Mouse (Mus musculus): Measurements from ENCODE around the gene Sdsl. TPM values are rescaled to one million over a fixed set of nuclear protein-coding genes. Genes with fewer than 3 reads are reported as not detected.

The Sdsl gene
- polyA plus RNA-seq, 1 experiment from 2014 or later: 5.8 TPM

DNA sequence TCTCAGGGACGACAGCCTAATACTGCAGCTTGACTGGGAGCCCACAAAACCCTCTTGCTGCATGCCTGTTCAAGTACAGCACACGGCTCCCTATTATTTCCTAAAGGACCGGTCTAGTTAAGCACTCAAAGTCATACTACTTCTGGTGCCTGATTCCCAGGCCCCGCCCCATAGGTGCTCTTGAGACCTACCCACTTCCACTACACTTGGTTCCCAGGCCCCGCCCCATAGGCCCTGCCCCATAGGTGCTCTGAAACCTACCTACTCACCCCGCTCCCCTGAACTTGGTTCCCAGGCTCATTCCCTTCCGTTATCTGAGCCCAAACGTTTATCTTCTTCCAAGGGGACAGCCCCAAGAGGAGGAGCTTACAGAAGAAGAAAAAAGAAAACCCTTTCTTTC, 15.2 kb upstream of the Sdsl start:
- DNase-seq (ENCODE audit: low spot score): no peak
- Histone ChIP-seq H3K27ac (ENCODE audit: low read depth, low read length) (no peak overlapping the region), H3K36me3 (ENCODE audit: control insufficient read depth, insufficient read depth, low read length) (0 out of 2 replicates have a peak, but pooled peaks cover 4% of the 10 kb centered on the region), H3K4me1 (replicated peaks; ENCODE audit: control insufficient read depth, insufficient read depth, low read length) (no peaks in the 10 kb centered on the region), H3K27me3 (ENCODE audit: control insufficient read depth, insufficient read depth, low read length) (no peaks in the 10 kb centered on the region), H3K9ac (ENCODE audit: low read depth, low read length) (no peak overlapping the region), H3K4me3 (ENCODE audit: low read depth, low read length) (no peak overlapping the region), H3K4me2 (replicated peaks; ENCODE audit: low read depth, low read length) (no peak overlapping the region), H3K9me3 (ENCODE audit: control insufficient read depth, low read length) (no peaks in the 10 kb centered on the region)
- no peak for ATAC-seq (ENCODE audit: low FRiP score)
- WGBS: 89% methylated on average over 8 of the region's 8 CpGs

DNA sequence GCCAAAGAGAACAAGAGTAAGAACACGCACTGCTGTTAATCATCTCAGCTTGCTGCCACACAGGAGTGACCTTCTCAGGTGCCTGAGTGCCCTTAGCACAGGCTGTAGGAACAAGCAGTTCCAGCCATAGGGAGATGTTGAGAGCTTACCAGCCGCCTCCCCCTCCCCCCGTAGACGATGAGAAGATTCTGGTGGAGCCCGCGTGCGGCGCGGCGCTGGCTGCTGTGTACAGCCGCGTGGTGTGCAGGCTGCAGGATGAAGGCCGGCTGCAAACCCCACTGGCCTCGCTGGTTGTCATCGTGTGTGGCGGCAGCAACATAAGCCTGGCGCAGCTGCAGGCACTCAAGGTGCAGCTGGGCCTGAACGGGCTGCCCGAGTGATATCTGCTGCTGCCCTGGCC, 10.8 kb upstream of the Sdsl start:
- no peaks in the 10 kb centered on the region for H3K4me1 ChIP-seq (replicated peaks; ENCODE audit: control insufficient read depth, insufficient read depth, low read length)
- DNase-seq (ENCODE audit: low spot score): no peak
- H3K27ac ChIP-seq (ENCODE audit: low read depth, low read length): no peak overlapping the region
- no peaks in the 10 kb centered on the region for H3K27me3 ChIP-seq (ENCODE audit: control insufficient read depth, insufficient read depth, low read length)
- no peak overlapping the region for H3K4me2 ChIP-seq (replicated peaks; ENCODE audit: low read depth, low read length)
- H3K9ac ChIP-seq (ENCODE audit: low read depth, low read length): no peak overlapping the region
- ATAC-seq (ENCODE audit: low FRiP score): no peak
- 86% methylated on average over 13 of the region's 19 CpGs for WGBS
- 0 out of 2 replicates have a peak, but pooled peaks cover 4% of the 10 kb centered on the region for H3K36me3 ChIP-seq (ENCODE audit: control insufficient read depth, insufficient read depth, low read length)
- H3K9me3 ChIP-seq (ENCODE audit: control insufficient read depth, low read length): no peaks in the 10 kb centered on the region
- no peak overlapping the region for H3K4me3 ChIP-seq (ENCODE audit: low read depth, low read length)

DNA sequence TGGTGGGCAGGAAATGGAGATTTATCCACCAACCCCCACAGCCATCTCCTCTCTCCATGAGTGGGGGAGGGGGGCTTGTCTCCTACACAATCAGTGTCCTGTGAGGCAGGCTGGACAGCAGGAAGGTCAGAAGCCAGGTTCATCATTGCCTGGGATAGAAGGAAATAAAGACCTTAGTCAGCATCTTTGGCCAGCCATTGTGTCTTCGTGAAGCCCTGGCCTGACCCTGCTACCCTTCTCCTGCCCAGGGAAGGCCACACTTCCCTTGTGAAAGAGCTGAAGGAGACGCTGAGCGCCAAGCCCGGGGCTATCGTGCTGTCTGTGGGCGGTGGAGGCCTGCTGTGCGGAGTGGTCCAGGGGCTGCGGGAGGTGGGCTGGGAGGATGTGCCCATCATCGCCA, 8.6 kb upstream of the Sdsl start:
- H3K4me1 ChIP-seq (replicated peaks; ENCODE audit: control insufficient read depth, insufficient read depth, low read length): no peaks in the 10 kb centered on the region
- 59% methylated on average over 9 of the region's 9 CpGs for WGBS
- DNase-seq (ENCODE audit: low spot score) (no peak), ATAC-seq (ENCODE audit: low FRiP score) (no peak)
- no peaks in the 10 kb centered on the region for H3K27me3 ChIP-seq (ENCODE audit: control insufficient read depth, insufficient read depth, low read length)
- H3K4me2 ChIP-seq (replicated peaks; ENCODE audit: low read depth, low read length): no peak overlapping the region
- no peaks in the 10 kb centered on the region for H3K9me3 ChIP-seq (ENCODE audit: control insufficient read depth, low read length)
- H3K9ac ChIP-seq (ENCODE audit: low read depth, low read length): no peak overlapping the region
- no peak overlapping the region for H3K4me3 ChIP-seq (ENCODE audit: low read depth, low read length)
- H3K36me3 ChIP-seq (ENCODE audit: control insufficient read depth, insufficient read depth, low read length): no peaks in the 10 kb centered on the region
- no peak overlapping the region for H3K27ac ChIP-seq (ENCODE audit: low read depth, low read length)

DNA sequence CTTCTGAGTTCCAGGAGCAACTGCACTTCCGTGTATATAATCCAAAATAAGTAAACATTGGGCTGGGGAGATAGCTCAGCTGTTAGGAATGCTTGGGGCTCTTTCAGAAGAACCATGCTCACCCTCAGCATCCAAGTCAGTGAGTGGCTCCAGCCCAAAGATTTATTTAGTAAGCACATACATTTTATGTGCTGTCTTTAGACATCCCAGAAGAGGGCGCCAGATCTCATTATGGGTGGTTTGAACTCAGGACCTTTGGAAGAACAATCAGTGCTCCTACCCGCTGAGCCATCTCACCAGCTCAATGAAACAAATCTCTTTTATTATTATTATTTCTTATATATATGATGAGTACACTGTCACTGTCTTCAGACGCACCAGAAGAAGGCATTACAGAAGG, 6.9 kb upstream of the Sdsl start:
- Histone ChIP-seq H3K27ac (ENCODE audit: low read depth, low read length) (no peak overlapping the region), H3K9ac (ENCODE audit: low read depth, low read length) (no peak overlapping the region), H3K9me3 (ENCODE audit: control insufficient read depth, low read length) (no peaks in the 10 kb centered on the region), H3K4me1 (replicated peaks; ENCODE audit: control insufficient read depth, insufficient read depth, low read length) (no peaks in the 10 kb centered on the region), H3K36me3 (ENCODE audit: control insufficient read depth, insufficient read depth, low read length) (no peaks in the 10 kb centered on the region), H3K4me3 (ENCODE audit: low read depth, low read length) (no peak overlapping the region), H3K4me2 (replicated peaks; ENCODE audit: low read depth, low read length) (no peak overlapping the region), H3K27me3 (ENCODE audit: control insufficient read depth, insufficient read depth, low read length) (no peaks in the 10 kb centered on the region)
- ATAC-seq (ENCODE audit: low FRiP score) (no peak), DNase-seq (ENCODE audit: low spot score) (no peak)
- WGBS: 70% methylated on average over 4 of the region's 4 CpGs

DNA sequence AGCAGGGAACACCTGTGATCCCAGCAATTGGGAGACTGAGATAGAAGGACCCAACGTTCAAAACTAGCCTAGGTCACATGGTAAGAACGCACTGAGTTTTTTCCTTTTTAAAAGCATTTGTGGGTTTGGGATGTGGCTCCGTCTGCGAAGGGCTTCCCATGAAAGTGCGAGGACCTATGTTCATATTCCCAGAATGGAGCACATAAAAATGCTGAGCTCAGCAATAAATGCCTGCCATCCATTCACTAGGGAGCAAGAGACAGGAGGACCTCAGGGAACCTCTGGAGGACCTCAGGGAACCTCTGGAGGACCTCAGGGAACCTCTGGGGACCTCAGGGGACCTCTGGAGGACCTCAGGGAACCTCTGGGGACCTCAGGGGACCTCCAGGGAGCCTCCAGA, 5.4 kb upstream of the Sdsl start:
- no peak for ATAC-seq (ENCODE audit: low FRiP score)
- DNase-seq (ENCODE audit: low spot score): no peak
- Histone ChIP-seq H3K9me3 (ENCODE audit: control insufficient read depth, low read length) (no peaks in the 10 kb centered on the region), H3K36me3 (ENCODE audit: control insufficient read depth, insufficient read depth, low read length) (no peaks in the 10 kb centered on the region), H3K4me1 (replicated peaks; ENCODE audit: control insufficient read depth, insufficient read depth, low read length) (no peaks in the 10 kb centered on the region), H3K9ac (ENCODE audit: low read depth, low read length) (no peak overlapping the region), H3K4me3 (ENCODE audit: low read depth, low read length) (no peak overlapping the region), H3K27me3 (ENCODE audit: control insufficient read depth, insufficient read depth, low read length) (no peaks in the 10 kb centered on the region), H3K27ac (ENCODE audit: low read depth, low read length) (no peak overlapping the region), H3K4me2 (replicated peaks; ENCODE audit: low read depth, low read length) (no peak overlapping the region)
- 87% methylated on average over 5 of the region's 5 CpGs for WGBS

DNA sequence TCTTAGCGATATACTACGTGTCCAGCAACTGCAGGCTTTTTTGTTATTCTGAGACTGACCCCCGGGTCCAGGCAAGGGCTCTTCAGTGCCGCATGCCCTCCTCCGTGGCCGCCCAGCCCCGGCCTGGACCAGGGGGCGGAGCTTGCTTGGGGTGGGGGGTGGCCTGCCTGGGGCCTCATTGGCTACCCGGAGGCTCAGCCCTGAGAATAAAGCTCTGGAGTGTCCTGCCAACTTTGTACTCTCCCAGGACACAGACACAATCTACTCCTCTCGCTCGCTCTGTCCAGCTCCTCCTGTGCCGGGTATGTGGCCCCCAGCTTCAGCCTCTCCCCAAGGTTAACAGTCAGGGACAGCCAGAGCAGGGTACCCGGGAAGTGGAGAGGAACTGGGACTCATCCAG, 3.7 kb upstream of the Sdsl start, which contains the start of gene Sds:
Sds (plus strand) TSS at position 231 of the 400 bp plus-strand sequence.
- Histone ChIP-seq H3K9me3 (ENCODE audit: control insufficient read depth, low read length) (no peaks in the 10 kb centered on the region), H3K27ac (ENCODE audit: low read depth, low read length) (no peak within 1 kb of the TSS), H3K9ac (ENCODE audit: low read depth, low read length) (no peak within 1 kb of the TSS), H3K27me3 (ENCODE audit: control insufficient read depth, insufficient read depth, low read length) (no peaks in the 10 kb centered on the region), H3K4me1 (replicated peaks; ENCODE audit: control insufficient read depth, insufficient read depth, low read length) (no peaks in the 10 kb centered on the region), H3K4me3 (ENCODE audit: low read depth, low read length) (no peak within 1 kb of the TSS), H3K36me3 (ENCODE audit: control insufficient read depth, insufficient read depth, low read length) (no peaks in the 10 kb centered on the region), H3K4me2 (replicated peaks; ENCODE audit: low read depth, low read length) (no peak within 1 kb of the TSS)
- 15% methylated on average over 13 of the region's 13 CpGs for WGBS
- ATAC-seq (ENCODE audit: low FRiP score) (no peak), DNase-seq (ENCODE audit: low spot score) (no peak)

DNA sequence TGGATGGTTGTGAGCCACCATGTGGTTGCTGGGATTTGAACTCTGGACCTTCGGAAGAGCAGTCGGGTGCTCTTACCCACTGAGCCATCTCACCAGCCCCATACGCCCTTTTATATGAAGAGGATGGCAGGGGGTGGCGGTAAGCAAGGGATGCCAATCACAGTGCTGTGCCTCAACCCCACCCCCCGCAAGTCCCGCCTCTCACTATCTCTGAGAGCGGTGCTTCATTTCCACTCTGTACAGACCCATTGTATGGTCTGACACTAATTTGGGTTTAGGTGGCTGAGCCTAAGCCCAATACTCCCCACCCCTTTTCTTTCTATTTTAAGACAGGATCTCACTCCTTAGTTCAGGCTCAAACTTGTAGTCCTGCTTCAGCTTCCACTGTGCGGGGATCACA, 3.3 kb upstream of the Sdsl start:
- H3K9ac ChIP-seq (ENCODE audit: low read depth, low read length): no peak overlapping the region
- H3K4me3 ChIP-seq (ENCODE audit: low read depth, low read length): no peak overlapping the region
- no peaks in the 10 kb centered on the region for H3K9me3 ChIP-seq (ENCODE audit: control insufficient read depth, low read length)
- DNase-seq (ENCODE audit: low spot score): no peak
- ATAC-seq (ENCODE audit: low FRiP score): no peak
- no peaks in the 10 kb centered on the region for H3K27me3 ChIP-seq (ENCODE audit: control insufficient read depth, insufficient read depth, low read length)
- H3K4me1 ChIP-seq (replicated peaks; ENCODE audit: control insufficient read depth, insufficient read depth, low read length): no peaks in the 10 kb centered on the region
- H3K27ac ChIP-seq (ENCODE audit: low read depth, low read length): no peak overlapping the region
- WGBS: 54% methylated on average over 8 of the region's 8 CpGs
- no peak overlapping the region for H3K4me2 ChIP-seq (replicated peaks; ENCODE audit: low read depth, low read length)
- no peaks in the 10 kb centered on the region for H3K36me3 ChIP-seq (ENCODE audit: control insufficient read depth, insufficient read depth, low read length)

DNA sequence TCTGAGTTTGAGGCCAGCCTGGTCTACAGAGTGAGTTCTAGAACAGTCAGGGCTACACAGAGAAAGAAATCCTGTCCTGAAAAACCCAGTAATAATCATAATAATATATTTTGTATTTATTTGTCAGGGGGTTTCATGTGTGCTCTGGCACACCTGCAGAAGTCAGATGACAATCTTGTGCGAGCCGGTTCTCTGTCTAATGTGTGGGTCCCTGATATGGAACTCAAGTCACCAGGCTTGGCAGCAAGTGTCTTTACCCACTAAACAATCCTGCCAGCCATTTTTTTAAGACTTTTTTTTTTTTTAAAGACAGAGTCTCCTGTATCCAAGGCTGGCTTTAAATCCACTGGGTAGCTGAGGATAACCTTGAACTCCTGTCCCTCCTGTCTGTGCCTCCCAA, 751 bp upstream of the Sdsl start:
- H3K4me2 ChIP-seq (replicated peaks; ENCODE audit: low read depth, low read length): no peak overlapping the region
- no peaks in the 10 kb centered on the region for H3K27me3 ChIP-seq (ENCODE audit: control insufficient read depth, insufficient read depth, low read length)
- H3K9ac ChIP-seq (ENCODE audit: low read depth, low read length): no peak overlapping the region
- H3K4me3 ChIP-seq (ENCODE audit: low read depth, low read length): no peak overlapping the region
- no peaks in the 10 kb centered on the region for H3K4me1 ChIP-seq (replicated peaks; ENCODE audit: control insufficient read depth, insufficient read depth, low read length)
- no peaks in the 10 kb centered on the region for H3K36me3 ChIP-seq (ENCODE audit: control insufficient read depth, insufficient read depth, low read length)
- ATAC-seq (ENCODE audit: low FRiP score) (no peak), DNase-seq (ENCODE audit: low spot score) (no peak)
- H3K9me3 ChIP-seq (ENCODE audit: control insufficient read depth, low read length): no peaks in the 10 kb centered on the region
- WGBS: 97% methylated on average over 2 of the region's 2 CpGs
- H3K27ac ChIP-seq (ENCODE audit: low read depth, low read length): no peak overlapping the region

DNA sequence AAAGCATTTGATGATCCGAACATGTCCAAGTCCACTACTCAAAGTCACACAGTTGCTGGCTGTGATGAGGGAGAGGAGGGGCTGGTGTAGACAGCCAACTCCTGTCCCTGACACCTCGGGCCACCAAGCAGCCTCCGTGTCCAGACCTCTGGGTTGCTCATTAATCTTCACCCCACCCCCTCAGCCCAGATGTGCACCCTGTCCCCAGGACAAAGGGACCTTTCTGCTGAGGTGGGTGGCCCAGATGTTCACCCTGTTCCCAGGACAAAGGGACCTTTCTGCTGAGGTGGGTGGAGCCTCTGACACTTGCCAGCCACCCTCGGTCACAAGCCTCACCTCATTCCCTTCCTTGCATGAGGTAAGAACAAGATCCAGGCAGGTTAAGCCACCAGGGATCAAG, 1.1 kb downstream of the Sdsl start:
- Histone ChIP-seq H3K9me3 (ENCODE audit: control insufficient read depth, low read length) (no peaks in the 10 kb centered on the region), H3K4me1 (replicated peaks; ENCODE audit: control insufficient read depth, insufficient read depth, low read length) (no peaks in the 10 kb centered on the region), H3K4me3 (ENCODE audit: low read depth, low read length) (no peak overlapping the region), H3K4me2 (replicated peaks; ENCODE audit: low read depth, low read length) (no peak overlapping the region), H3K9ac (ENCODE audit: low read depth, low read length) (no peak overlapping the region), H3K27ac (ENCODE audit: low read depth, low read length) (no peak overlapping the region), H3K36me3 (ENCODE audit: control insufficient read depth, insufficient read depth, low read length) (no peaks in the 10 kb centered on the region), H3K27me3 (ENCODE audit: control insufficient read depth, insufficient read depth, low read length) (no peaks in the 10 kb centered on the region)
- DNase-seq (ENCODE audit: low spot score) (no peak), ATAC-seq (ENCODE audit: low FRiP score) (no peak)
- 60% methylated on average over 4 of the region's 4 CpGs for WGBS
